Mouse (Mus musculus) erythroblast, embryonic 14.5 days (primary cell): ENCODE measurements at regions not wholly inside any gene's neighbourhood (a gene's known extent, or its start where the extent isn't known, plus 50 kb on each side); places are given as distances from the start of the nearest gene placed in this dataset.

ENCODE experiments used
- GATA1 ChIP-seq: IDR thresholded peaks from 2 replicates; pipeline ENCODE4 v1.6.1; 2012; ENCODE audit warnings: low read length, inconsistent platforms, mixed read lengths
- TAL1 ChIP-seq: IDR thresholded peaks from 3 replicates; pipeline ENCODE4 v1.6.1; 2012; ENCODE audit warnings: low read length, inconsistent platforms, mixed read lengths

DNA sequence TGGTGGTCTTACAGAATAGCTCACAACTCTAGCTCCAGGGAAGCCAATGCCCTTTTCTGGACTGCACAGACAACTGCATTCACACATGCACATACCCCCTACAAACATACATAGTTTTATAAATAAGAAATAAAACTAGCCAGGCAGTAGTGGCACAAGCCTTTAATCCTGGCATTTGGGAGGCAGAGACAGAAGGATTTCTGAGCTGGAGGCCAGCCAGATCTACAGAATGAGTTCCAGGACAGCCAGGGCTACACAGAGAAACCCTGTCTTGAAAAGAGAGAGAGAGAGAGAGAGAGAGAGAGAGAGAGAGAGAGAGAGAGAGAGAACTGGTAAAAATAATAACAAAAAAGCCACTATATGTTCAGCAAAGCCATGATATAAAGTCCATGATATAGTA lies 143.5 kb upstream of the Tbl1x start:
- TF ChIP-seq GATA1: no peak
- TF ChIP-seq TAL1: no peak
